Mouse (Mus musculus) CD4-positive, CD25-positive, alpha-beta regulatory T cell, adult 2 months (primary cell): ENCODE results near the gene Tbc1d25.

Source experiments
- DNase-seq: peaks from one replicate; pipeline ENCODE4 v3.0.0-alpha.2; 2012; ENCODE audit warnings: low read depth, low spot score

Gene Tbc1d25

DNA sequence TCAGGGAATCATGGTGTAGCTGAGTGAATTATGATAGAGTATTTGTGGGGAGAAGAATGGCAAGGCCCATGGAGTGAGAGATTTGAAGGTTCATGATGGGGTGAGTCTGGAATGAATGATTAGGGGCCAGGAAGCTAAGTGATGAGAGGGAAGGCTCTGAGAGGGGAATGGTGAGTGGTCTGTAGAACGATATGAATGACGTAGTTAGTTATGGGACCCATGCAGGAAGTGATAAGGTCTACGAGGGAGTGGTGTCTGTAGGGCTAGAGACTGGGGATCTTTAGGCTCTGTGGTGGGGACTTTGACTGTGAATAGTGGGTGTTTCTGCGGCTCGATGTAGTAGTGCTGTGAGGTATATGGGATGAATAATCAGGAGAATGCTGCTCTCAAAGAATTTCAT, 3.7 kb upstream of the Tbc1d25 start:
- DNase-seq: no peak

DNA sequence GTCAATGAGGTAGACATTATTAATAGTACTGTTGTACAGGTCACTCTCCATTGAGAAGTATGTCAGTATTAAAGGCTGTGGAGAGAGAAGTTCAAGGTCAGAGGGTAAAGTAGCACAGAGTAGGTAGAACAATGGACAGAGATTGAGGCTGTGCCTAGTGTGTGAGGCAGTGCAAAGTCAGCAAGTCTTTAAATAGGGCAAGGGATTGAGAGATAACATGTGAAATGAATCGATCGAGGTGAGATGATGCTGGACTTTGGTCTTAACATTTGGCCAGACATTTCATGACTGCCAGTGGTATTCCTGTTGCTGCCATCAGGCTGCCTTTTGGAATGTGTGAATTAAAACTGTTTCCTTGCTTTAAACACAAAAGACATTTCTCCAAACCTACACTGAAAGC, 2.9 kb upstream of the Tbc1d25 start:
- no peak for DNase-seq

DNA sequence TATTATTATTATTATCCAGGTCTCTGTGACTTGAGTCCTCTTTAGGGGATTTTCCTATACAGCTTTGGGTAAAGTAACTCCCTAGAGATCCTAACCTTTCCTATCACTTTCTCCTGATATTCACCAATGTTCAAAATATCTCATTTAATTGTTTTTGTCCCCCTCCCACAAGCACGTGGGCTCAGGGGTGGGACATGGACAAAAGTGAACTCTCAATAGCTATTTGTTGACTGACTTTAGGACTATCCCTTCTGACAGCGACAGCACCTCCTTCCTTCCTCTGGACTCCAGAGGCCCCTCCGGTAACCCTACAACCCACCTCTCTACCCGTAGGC, 845 bp downstream of the Tbc1d25 start:
- no peak for DNase-seq

DNA sequence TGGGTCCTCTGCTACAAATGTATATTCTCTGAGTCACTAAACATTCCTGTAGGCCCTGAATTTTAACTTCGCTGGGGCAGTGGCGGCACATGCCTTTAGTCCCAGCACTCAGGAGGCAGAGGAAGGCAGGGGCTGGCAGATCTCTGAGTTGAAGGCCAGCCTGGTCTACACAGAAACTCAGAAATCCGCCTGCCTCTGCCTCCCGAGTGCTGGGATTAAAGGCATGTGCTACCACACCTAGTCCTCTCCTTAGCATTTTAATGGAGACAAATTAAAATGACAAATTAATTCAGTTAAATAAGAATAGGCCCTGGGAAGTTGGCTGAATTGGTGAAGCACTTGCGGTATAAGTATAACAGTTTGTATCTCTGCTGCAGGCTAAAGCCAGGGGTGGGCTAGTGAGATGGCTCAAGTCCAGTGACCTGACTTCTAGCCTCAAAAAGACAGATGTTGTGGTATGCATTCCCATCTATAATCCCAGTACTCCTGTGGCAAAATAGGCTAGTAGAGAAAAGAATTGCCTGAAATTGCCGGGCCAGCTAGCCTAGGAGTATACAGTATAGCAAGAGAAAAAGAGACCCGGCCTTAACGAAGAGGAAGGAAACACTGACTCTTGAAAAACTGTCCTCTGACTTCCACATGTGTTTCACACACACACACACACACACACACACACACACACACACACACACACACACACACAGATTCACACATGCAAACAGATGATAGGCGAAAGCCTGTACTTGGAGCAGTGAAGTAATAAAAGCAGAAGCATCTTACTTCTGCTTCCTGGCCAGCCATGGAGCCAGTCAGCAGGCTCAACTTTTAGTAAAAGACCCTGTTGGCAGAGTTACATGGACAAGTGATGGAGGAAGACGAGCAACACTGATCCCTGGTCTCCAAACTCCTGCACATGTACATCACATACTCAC, 8.0 kb downstream of the Tbc1d25 start:
- no peak for DNase-seq

DNA sequence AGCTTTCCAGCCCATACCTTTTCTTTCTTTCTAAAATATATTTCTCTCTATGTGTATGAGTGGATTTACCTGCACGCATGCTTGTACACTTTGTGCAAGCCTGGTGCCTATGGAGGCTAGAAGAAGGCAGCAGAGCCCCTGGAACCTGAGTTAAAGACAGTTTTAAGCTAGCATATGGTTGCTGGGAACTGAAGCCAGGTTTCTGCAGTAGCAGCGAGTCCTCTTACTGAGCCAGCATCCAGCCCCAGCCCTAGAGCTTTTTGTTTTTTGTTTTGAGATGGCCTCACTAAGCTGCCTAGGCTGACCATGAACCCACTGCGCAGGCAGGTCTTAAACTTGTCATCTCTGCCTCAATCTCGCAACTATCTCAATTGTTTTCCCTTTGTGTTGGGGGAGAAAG, 11.5 kb downstream of the Tbc1d25 start:
- no peak for DNase-seq

DNA sequence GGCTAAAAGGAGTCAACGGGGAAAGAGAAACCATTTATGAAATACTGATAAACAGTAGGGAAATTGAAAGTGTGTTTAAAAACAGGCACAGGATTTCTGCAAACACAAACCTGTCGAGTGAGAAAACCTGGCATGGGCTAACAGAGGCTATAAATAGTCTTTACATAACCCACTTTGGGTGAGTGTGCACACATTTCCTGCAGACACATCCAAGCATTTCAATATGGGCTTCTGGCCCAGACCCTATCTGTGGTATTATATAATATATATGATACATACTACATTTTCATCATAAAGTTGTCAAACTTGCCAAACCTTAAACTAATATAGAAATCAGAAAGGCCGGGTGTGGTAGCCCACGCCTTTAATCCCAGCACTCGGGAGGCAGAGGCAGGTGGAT, 12.9 kb downstream of the Tbc1d25 start:
- DNase-seq: no peak

DNA sequence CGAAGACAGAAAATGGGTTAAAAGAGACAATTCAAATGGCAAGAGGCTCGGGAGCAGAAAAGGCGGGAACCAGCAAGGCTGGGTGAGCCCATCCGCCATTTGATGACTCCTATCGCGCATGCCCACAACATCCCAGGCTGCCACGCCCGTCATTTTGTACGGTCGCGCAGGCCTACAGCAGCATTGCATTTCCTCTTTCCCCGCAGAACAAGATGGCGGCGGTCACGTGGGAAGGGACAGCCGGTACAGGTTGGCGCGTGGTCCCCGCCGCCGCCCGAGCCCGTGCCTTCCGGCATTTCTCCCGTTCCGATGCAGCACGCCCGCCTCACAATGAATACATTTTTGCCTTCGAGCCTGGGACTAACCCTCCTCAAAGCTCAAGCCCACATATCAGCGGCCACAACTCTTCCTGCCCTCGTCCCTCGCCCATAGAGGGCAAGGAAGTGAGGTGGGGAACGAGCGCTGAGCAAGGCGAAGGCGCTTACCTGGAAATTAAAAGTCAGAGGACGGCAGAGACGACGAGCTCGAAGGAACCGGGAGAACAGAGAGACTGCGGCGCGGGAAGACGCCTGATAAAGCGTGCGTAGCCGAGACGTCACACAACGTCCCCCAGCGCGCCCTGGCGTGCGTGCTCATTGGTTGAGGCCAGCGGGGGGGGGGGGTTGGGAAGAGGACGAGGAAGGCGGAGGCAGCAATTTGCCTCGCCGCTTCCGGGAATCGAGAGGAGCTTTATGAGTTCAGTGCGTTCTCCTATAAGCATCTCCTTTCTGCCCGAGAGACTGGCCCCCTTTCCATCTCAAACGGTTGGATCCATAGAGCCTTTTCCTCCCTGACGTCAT, 30.6 kb downstream of the Tbc1d25 start, which contains the start of gene Rbm3:
TSS of gene Rbm3 (minus strand) at position 728 of the 839 bp plus-strand sequence.
- DNase-seq: peak; percentile 94

DNA sequence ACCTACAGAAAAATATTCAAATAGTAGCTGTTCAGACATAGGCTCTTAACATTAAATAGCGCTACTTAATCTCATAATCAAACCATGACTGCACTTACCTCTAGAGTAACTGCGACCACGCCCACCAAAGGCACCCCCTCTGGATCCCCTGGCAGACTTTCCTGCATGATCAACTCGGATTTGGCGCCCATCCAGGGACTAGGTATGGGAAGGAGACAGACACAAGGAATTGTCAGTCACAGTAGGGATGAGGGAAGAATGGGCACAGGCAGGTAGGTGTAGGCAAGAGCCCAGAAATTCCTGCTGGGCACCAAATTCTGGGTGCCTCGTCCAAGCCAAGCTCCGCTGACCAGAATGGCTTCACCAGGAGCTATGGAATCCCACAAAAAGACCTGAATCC, 32.2 kb downstream of the Tbc1d25 start:
- peak; percentile 7 for DNase-seq

DNA sequence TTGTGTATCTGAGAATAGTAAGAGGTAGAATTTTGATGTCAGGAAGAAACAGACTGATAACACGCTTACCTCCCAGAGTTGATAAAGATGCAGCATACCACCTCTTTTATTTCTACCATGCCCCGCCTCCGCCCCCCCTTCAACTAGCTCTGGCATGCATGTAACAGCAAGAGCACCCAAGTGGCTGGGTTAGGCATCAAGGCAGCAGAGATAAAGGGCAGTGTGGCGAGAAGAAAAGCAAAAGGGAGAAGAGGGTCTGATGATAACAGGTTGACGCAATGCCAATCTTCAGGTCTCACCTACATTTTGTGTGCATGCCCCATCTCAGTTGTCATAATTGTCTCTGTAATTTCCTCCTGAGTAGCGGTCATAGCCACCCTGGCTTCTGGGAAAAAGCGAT, 33.0 kb downstream of the Tbc1d25 start:
- no peak for DNase-seq

DNA sequence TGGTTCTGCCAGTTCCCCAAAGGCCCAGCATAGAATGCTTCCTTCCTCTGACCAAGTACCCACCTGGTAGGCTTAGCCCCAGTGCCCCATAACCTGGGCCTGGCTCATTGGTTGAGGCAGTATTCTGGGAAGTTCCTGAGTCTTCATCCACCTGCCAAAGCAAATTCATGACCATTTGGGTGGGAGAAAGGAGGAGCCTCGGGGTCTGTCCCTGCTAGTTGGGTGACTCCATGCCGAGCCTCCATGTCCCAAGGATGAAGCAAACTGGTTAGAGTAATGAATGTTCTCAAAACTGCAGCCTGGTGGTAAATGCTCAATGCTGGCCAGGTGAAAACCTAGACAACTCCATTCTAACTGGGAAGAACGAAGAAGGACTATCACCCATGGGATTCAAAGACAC, 34.9 kb downstream of the Tbc1d25 start:
- no peak for DNase-seq

DNA sequence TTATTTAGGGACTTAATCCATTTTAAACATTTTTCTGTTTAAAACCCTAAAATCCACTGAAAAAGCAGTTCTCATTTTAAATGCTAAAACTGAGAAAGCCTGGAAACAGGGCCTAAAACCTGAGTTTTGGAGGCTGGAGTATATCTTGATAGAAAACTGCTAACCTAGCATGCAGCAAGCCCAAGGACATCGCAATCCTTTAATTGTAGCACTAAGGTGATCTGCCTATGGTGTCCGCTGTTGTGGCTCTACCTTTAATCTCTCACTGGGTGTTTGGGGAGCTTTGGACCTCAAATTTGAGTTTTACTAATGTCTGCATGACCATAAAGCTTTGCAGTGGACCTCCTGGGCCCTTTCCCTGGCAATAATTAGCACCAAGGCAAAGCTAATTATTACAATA, 35.5 kb downstream of the Tbc1d25 start:
- DNase-seq: no peak

DNA sequence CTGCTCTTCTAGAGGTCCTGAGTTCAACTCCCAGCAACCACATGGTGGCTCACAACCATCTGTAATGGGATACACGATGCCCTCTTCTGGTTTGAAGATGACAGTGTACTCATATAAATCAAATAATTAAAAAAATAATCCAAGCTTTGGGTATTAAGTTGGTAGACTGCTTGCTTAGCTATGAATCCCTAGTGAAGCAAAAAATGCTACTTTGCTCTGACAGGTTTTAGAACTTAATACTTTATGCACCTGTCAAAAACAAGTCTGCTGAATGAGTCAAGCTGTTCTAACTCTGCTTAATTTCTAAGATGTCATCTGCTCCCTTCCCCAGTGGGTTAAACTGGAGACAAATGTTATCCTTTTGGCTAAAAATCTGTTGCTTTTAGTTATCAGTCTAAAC, 36.5 kb downstream of the Tbc1d25 start:
- no peak for DNase-seq

DNA sequence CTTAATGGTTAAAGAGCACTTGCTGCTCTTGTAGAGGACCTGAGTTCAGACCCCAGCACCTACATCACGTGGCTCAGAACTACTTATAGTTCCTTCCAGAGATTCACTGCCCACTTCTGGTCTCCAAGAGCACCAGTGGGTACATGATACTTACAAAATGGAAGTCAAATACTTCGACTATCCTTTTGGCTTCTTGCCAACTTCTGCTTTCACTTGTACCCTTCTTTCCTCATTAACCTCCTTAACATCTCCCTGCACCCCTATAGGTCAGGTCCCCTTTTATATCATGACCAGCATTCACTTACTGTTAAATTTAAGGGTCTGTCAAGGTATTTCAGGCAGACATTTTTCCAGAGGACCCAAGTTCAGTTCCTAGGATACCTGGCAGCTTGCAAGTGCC, 40.1 kb downstream of the Tbc1d25 start:
- peak; percentile 26 for DNase-seq

DNA sequence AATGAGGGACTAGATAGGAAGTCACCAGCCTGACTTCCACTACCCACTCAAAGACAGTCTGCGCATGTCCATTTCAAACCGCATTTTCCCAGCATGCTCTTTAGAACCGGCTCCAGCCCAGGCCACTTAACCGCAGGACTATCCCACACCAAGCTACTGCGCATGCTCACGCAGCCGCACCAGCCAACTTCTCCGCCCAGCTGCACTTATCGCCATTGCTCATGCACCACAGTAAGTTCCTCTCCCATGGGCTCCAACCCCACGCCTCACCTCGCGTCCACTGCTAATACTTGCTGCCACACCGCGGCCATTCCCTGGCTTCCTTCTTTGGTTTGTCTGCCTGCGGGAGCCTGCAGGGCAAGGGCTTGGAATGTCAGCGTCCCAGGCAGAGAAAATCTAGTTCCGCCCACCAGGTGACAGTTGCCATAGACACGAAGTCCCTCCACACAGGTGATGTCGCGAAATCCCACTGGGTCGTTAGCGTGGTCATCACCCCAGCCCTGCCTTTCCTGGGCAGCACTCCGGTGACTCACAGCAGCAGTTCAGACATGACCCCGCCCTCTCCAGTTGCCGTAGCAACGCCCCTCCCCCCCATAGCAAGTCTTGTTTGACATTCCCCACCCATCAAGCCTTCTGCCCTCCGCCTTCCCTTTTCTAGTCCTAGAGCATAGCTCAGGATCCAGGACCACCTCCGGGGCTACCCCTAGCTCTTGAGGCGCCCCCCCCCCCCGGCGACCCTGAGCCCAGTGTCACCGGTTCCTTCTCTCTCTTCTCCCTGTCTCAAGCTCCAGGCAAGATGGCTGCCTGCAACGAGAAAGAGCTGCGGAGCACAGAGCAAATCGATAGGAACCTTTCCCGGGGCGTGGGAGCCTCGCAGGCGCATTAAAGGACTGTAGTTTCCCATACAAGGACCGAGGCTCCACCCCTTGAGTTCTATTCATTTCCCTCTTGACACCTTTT, 43.7 kb downstream of the Tbc1d25 start, which contains the start of gene Wdr13:
TSS of gene Wdr13 (minus strand) at position 876 of the 960 bp plus-strand sequence.
- peak; percentile 94 for DNase-seq

DNA sequence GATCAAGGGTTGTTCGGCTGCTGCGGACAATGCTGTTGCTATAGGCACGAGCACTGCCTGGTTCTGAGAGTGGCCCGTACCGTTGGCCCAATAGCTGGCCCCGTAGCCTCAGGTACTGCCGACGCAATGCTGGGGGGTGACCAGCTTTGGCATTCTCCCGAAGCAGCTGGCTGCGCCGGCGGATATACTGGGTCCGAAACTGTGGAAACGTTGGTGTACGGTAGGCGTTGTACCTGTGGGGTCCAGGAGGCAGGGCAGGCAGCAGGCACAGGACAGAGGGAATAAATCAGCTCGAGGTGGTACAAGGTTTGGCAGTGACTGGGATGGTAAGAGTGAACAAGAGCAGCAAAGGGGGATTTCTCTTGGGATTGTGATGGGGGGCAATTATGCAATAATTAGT, 44.6 kb downstream of the Tbc1d25 start:
- no peak for DNase-seq

DNA sequence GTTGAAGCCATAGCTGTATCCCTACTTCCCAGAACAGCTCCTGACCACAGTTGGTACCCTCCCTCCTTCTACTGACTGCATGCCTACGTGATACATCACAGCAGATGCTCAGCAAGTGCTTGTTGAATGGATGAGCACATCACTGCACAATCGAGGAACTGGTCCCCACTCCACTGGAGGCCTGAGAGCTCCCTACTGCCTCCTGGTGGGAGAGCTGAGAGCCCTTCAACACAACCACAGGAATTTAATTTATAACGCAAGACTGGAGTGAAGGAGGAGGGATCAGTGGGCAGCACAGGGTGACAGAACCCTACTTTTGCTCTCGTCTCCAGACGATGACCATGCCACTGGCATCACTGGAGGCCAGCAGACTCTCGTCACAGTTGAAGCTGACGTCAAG, 50.7 kb downstream of the Tbc1d25 start:
- peak; percentile 41 for DNase-seq

DNA sequence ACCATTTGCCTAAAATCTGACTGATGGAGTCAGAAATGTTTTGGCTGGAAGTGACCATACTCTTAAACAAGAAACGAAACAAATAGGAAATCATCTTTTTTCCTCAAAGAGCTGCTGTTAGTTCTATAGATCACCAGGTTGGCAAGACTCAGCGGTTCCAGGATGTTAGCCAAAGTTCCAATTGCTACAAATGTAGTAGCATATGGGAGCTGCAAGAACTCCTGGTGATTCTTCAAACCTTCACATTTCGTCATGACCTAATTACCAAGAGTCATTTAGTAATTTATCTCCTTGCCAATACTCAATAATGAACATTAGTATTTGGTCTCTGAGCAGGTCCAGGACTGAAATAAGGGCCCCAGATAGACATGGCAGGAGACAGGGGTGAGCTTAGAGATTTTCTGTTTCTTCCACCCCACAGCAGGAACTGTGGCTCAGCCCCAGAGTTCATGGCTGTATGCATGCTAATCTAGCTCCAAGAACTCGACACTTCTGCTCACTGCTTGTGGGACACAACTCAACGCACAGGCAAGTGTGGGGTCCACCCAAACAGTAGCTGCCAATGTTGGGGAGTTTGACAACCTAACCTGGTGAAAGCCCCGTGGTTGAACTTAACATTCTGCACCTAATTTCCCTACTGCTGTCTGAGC, 52.0 kb downstream of the Tbc1d25 start:
- no peak for DNase-seq

DNA sequence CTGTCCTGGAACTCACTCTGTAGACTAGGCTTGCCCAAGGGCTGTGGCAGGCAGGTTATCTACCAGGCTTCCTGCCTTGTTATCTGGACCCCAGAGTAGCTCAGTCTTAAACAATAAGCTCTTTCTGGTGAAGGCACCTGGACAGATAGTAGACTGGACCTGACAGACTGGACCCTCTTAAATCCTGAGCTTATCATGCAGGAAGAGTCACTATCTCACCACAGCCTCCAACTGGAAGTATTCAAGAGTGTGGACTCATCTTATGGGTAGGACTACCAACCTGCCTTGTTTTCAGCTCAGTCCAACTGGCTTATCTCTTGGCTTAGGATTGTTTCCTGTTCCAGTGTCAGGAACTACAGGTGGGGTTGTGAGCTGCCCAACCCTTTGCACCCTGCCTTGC, 58.7 kb downstream of the Tbc1d25 start:
- no peak for DNase-seq

DNA sequence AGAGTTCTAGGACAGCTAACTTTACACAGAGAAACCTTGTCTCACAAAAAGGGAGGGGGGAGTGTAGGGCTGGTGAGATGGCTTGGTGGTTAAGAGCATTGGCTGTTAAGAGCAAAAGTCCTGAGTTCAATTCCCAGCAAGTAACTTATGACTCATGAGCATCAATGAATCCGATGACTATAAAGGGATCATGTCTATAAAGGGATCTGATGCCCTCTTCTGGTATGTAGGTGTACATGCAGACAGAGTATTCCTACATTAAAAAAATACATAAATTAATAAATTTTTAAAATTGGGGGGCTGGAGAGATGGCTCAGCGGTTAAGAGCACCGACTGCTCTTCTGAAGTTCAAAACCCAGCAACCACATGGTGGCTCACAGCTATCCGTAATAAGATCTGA, 60.7 kb downstream of the Tbc1d25 start:
- DNase-seq: peak; percentile 42

DNA sequence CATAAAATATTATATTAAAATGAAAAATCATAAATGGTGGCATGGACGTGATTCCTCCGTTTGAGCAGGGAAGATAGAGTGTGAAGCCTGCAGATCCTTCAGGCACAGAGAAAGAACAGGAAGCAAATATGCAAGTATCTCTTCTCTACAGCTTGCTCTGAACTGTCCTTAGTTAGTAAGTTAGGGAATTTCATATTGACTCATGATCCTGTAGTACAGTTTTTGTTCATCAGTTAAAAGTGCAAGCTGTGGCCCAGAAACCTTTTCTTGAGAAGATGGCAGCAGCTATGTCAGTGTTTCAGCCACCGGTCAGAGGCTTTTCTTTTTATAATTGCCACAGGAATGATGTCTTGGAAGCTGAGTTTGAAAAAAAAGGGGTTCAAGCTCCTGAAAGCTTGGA, 71.0 kb downstream of the Tbc1d25 start:
- no peak for DNase-seq
